Comparison of ENCODE assay signal across 19 mouse cellular contexts in the genomic region with DNA sequence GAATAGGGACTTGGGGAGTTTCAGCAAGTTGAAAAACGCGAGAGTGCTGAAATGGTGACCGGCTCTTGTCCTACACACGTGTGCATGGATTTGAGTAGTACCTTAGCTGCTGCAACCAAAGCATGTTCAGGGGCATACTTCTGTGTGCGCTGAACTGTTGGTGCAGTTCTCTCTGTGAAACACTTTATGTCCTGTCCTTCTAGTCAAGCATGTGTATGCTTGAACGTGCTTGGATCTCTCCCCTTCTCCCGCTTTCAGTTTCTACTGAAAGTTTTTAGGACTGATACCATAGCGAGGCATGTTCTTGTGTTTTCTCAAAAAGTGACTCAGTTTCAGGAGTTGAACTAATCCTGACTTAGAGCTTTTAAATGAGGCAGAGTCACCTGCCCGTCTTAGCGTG. TPM values are rescaled to one million over a fixed set of nuclear protein-coding genes. Genes with fewer than 3 reads are reported as not detected.
DNase-seq lines count a peak whose midpoint lies in the region; ATAC-seq and TF ChIP-seq lines count a peak whose summit lies in the region.
"Had no signal": no experiment of that assay in that cellular context is flagged by ENCODE, and none has a peak within 500 bp of the region (broad histone marks: within the 10 kb centered on the region; RNA-seq: fewer than 3 reads in every experiment).

No protein-coding gene starts in this region.

- 0 out of 2 replicates have a peak overlapping the region, but pooled peaks have one; percentile 28 for H3K4me3 ChIP-seq in heart, embryonic 12.5 days
- H3K4me3 ChIP-seq in lung, embryonic 14.5 days (ENCODE audit: low read depth, low read length), result no peak overlapping the region
- peak overlapping the region; percentile 94 for H3K4me3 ChIP-seq in liver, embryonic 13.5 days (replicated peaks)
- H3K4me3 ChIP-seq in layer of hippocampus, adult 2 months, result no peak overlapping the region
- H3K4me3 ChIP-seq: embryonic facial prominence, embryonic 13.5 days; left cerebral cortex, adult 2 months; limb, embryonic 12.5 days; neural tube, embryonic 12.5 days had no signal

- no peak for TF ChIP-seq CTCF in lung, embryonic 14.5 days (IDR thresholded peaks at IDR 0.05; ENCODE audit: low read depth)
- TF ChIP-seq CTCF in layer of hippocampus, adult 2 months (conservative IDR thresholded peaks at IDR 0.05), result no peak

- no peak overlapping the region for H3K9ac ChIP-seq in heart, embryonic 12.5 days
- no peak overlapping the region for H3K9ac ChIP-seq in lung, embryonic 14.5 days
- peak overlapping the region; percentile 98 for H3K9ac ChIP-seq in liver, embryonic 13.5 days
- H3K9ac ChIP-seq: embryonic facial prominence, embryonic 13.5 days; limb, embryonic 12.5 days; neural tube, embryonic 12.5 days had no signal

- peak overlapping the region; percentile 47 for H3K4me2 ChIP-seq in heart, embryonic 12.5 days
- 0 out of 2 replicates have a peak overlapping the region, but pooled peaks have one; percentile 89 for H3K4me2 ChIP-seq in lung, embryonic 14.5 days
- peak overlapping the region; percentile 75 for H3K4me2 ChIP-seq in liver, embryonic 13.5 days
- H3K4me2 ChIP-seq: embryonic facial prominence, embryonic 13.5 days; limb, embryonic 12.5 days; neural tube, embryonic 12.5 days had no signal

- ATAC-seq in heart, embryonic 12.5 days (ENCODE audit: insufficient number of reproducible peaks, low FRiP score), result no peak
- no peak for ATAC-seq in lung, embryonic 14.5 days (ENCODE audit: insufficient read depth)
- no peak for ATAC-seq in liver, embryonic 13.5 days (ENCODE audit: low read depth)
- ATAC-seq: CD4-positive, CD25-positive, alpha-beta regulatory T cell, adult 4 months; lung, postnatal 0 days had no signal

- peaks cover 15% of the 10 kb centered on the region for H3K27me3 ChIP-seq in heart, embryonic 12.5 days (replicated peaks)
- no peaks in the 10 kb centered on the region for H3K27me3 ChIP-seq in lung, embryonic 14.5 days (ENCODE audit: insufficient read depth, low read length)
- no peaks in the 10 kb centered on the region for H3K27me3 ChIP-seq in liver, embryonic 13.5 days
- H3K27me3 ChIP-seq: embryonic facial prominence, embryonic 13.5 days; limb, embryonic 12.5 days; neural tube, embryonic 12.5 days had no signal

- peaks cover 20% of the 10 kb centered on the region for H3K4me1 ChIP-seq in heart, embryonic 12.5 days (replicated peaks)
- peaks cover 16% of the 10 kb centered on the region; the same call in 1 of the 2 replicates for H3K4me1 ChIP-seq in lung, embryonic 14.5 days (ENCODE audit: insufficient read depth)
- H3K4me1 ChIP-seq in liver, embryonic 13.5 days (replicated peaks), result peaks cover 82% of the 10 kb centered on the region

- H3K27ac ChIP-seq in heart, embryonic 12.5 days (ENCODE audit: poor library complexity, severe bottlenecking), result no peak overlapping the region
- H3K27ac ChIP-seq in lung, embryonic 14.5 days (ENCODE audit: low read depth), result no peak overlapping the region
- H3K27ac ChIP-seq in liver, embryonic 13.5 days, result peak overlapping the region; percentile 98
- no peak overlapping the region for H3K27ac ChIP-seq in layer of hippocampus, adult 2 months
- H3K27ac ChIP-seq: embryonic facial prominence, embryonic 13.5 days; left cerebral cortex, adult 2 months; limb, embryonic 12.5 days; neural tube, embryonic 12.5 days had no signal

- intact Hi-C loops in heart, postnatal 10 days (cut with DNase I), result no loop called here

- no peak for DNase-seq in heart, postnatal 10 days
- no peak for DNase-seq in lung, embryonic 14.5 days
- DNase-seq in lung, postnatal 36 days, result no peak
- peak; percentile 44 for DNase-seq in induced T-regulatory cell, adult 2 months (ENCODE audit: low read depth)
- DNase-seq in liver, embryonic 13.5 days, result no peak
- no peak for DNase-seq in urinary bladder, adult 2 months (ENCODE audit: low spot score)
- no peak for DNase-seq in layer of hippocampus, adult 2 months (ENCODE audit: low spot score in 2 of 2)
- DNase-seq: cerebellum, adult 9-11 months; heart, postnatal 4 days; kidney, adult 11 months; kidney, postnatal 10 days; thymus, postnatal 25 days had no signal

- no peaks in the 10 kb centered on the region for H3K36me3 ChIP-seq in heart, embryonic 12.5 days
- no peaks in the 10 kb centered on the region for H3K36me3 ChIP-seq in lung, embryonic 14.5 days (ENCODE audit: insufficient read depth)
- peaks cover 36% of the 10 kb centered on the region for H3K36me3 ChIP-seq in liver, embryonic 13.5 days
- H3K36me3 ChIP-seq: embryonic facial prominence, embryonic 13.5 days; limb, embryonic 12.5 days; neural tube, embryonic 12.5 days had no signal

- H3K9me3 ChIP-seq in heart, embryonic 12.5 days (replicated peaks), result no peaks in the 10 kb centered on the region
- H3K9me3 ChIP-seq in lung, embryonic 14.5 days (ENCODE audit: low read depth, low read length), result no peaks in the 10 kb centered on the region
- no peaks in the 10 kb centered on the region for H3K9me3 ChIP-seq in liver, embryonic 13.5 days (replicated peaks)
- H3K9me3 ChIP-seq: embryonic facial prominence, embryonic 13.5 days; limb, embryonic 12.5 days; neural tube, embryonic 12.5 days had no signal

- 81% methylated on average over 10 of the region's 10 CpGs for WGBS in heart, embryonic 12.5 days
- WGBS in lung, embryonic 14.5 days, result 90% methylated on average over 10 of the region's 10 CpGs
- 79% methylated on average over 10 of the region's 10 CpGs for WGBS in liver, embryonic 13.5 days (ENCODE audit: insufficient replicate concordance)

RNA-seq across cellular contexts. Expression of a gene that starts 3.7 kb away (rescaled TPM):
- 9.9 and 10.6 TPM in 2 replicates for polyA plus RNA-seq in heart, embryonic 12.5 days (2016; fragmentation: Nextera tagmentation; extraction: Ambion mirVana)
- 10 to 100 TPM; 16.2 to 16.6 TPM for total RNA-seq in heart, postnatal 10 days (2021)
- polyA plus RNA-seq in lung, embryonic 14.5 days (2014; fragmentation: Nextera tagmentation; extraction: Ambion mirVana), result 11.0 and 12.1 TPM in 2 replicates
- 34.7 and 39.3 TPM in 2 replicates for polyA plus RNA-seq in liver, embryonic 13.5 days (2015; fragmentation: Nextera tagmentation; extraction: Ambion mirVana)
- 5.6 and 7.2 TPM in 2 replicates for polyA plus RNA-seq in urinary bladder, adult 2 months (2012; rRNA removed)
- total RNA-seq in layer of hippocampus, adult 2 months (2021), result 10 to 100 TPM; 12.3 to 13.2 TPM

Comparison
In these comparisons a context has a peak if more than half of its experiments do, and no peak if none do; other contexts are left out.
1. H3K4me3 ChIP-seq: peak in heart, embryonic 12.5 days (single experiment) and liver, embryonic 13.5 days (single experiment); none in lung, embryonic 14.5 days (single experiment) and layer of hippocampus, adult 2 months (single experiment).
2. Peak in every context shown above with its lines, with median percentiles within 50 percentile points of each other: H3K4me2 ChIP-seq.